Mouse (Mus musculus): ENCODE measurements around the gene Gabarap. TPM values are rescaled to one million over a fixed set of nuclear protein-coding genes. Genes with fewer than 3 reads are reported as not detected.
"Not testable (repeated sequence)": the region's sequence is repeated elsewhere in the genome, so short reads cannot be mapped to it uniquely, and the experiment has no call there.

The Gabarap gene
- polyA plus RNA-seq, 1 experiment from 2014 or later, result 455 TPM

DNA sequence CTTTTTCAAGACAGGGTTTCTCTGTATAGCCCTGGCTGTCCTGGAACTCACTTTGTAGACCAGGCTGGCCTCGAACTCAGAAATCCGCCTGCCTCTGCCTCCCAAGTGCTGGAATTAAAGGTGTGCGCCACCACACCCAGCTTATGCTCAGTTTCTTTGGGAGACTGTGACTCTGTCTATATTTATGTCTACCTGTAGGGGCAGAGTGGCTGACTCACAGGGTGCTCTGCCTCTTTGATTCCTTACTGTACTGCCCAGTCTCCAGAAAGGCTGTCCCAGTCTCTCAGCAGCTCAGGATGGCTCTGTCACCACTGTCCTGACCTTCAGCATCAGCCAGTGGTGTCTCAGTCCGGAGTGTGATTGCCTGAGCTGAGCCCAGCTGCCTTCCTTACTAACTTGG is 35.3 kb upstream of the Gabarap start:
- not testable (repeated sequence) for ATAC-seq (replicated peaks; ENCODE audit: insufficient number of reproducible peaks, insufficient read depth, low FRiP score, low read depth); H3K36me3 ChIP-seq; H3K4me2 ChIP-seq; H3K4me3 ChIP-seq; H3K9me3 ChIP-seq (replicated peaks); H3K27ac ChIP-seq; H3K4me1 ChIP-seq (replicated peaks); H3K9ac ChIP-seq; H3K27me3 ChIP-seq
- 79% methylated on average over 4 of the region's 4 CpGs for WGBS

- Histone ChIP-seq H3K9me3 (replicated peaks) (no peaks in the 10 kb centered on the region), H3K4me3 (no peak overlapping the region), H3K4me1 (replicated peaks) (peaks cover 6% of the 10 kb centered on the region; the same call in 1 of the 2 replicates), H3K27me3 (peaks cover 9% of the 10 kb centered on the region; the same call in 1 of the 2 replicates), H3K9ac (no peak overlapping the region), H3K4me2 (no peak overlapping the region), H3K27ac (no peak overlapping the region), H3K36me3 (no peaks in the 10 kb centered on the region)
- ATAC-seq (replicated peaks; ENCODE audit: insufficient number of reproducible peaks, insufficient read depth, low FRiP score, low read depth), result no peak
- WGBS, result 86% methylated on average over 1 of the region's 1 CpGs
Measured at GRCm38 (mm10) chr11:69956218-69956617, 34.7 kb upstream of the Gabarap start.

GRCm38 (mm10) chr11:69960616-69961015 is 30.3 kb upstream of the Gabarap start:
- no peak for ATAC-seq (replicated peaks; ENCODE audit: insufficient number of reproducible peaks, insufficient read depth, low FRiP score, low read depth)
- WGBS, result 35% methylated on average over 5 of the region's 5 CpGs

GRCm38 (mm10) chr11:69961841-69962240 is 29.1 kb upstream of the Gabarap start:
- H3K4me1 ChIP-seq (replicated peaks), result peaks cover 18% of the 10 kb centered on the region

More at GRCm38 (mm10) chr11:69960616-69961015, 30.3 kb upstream of the Gabarap start:
- Histone ChIP-seq H3K36me3 (no peaks in the 10 kb centered on the region), H3K27ac (no peak overlapping the region), H3K4me3 (no peak overlapping the region), H3K4me2 (no peak overlapping the region), H3K9me3 (replicated peaks) (no peaks in the 10 kb centered on the region), H3K27me3 (peaks cover 50% of the 10 kb centered on the region), H3K4me1 (replicated peaks) (peaks cover 7% of the 10 kb centered on the region), H3K9ac (no peak overlapping the region)

DNA sequence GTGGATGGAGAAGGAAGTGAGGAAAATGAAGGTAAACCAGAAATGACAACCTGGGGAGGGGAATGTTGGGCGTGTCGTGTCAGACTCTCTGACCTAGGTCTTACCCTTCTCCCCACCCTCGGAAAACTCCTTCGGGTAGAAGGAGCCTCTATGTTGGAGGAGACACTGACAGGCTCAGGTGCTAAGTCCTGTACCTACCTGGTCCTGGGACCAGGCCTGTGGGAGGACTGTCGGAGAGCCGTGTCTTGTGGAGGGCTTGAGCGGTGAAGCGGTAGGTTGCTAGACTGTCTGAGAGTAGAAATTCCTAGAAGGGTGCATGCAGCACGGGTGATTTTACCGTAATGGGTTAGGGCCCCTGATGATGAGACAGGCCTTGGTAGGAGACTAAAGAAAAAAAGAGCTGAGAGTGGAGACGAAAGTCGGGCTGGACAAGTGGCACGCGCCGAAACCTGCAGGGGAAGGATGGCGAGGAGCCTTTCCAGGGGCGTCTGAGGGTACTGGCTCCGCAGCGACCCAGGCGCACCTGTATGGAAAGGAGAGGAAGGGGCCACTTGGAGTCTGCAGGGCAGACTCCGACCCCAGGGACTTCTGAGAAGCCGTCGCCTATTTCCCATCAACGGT is 26.2 kb upstream of the Gabarap start, which contains the start of gene Cldn7:
Gene Cldn7, plus strand, starts transcription at position 130 of the 621 bp plus-strand sequence.
- Histone ChIP-seq H3K4me2 (peak within 1 kb of the TSS; percentile 84), H3K9ac (no peak within 1 kb of the TSS), H3K4me3 (peak within 1 kb of the TSS; percentile 51), H3K9me3 (replicated peaks) (no peaks in the 10 kb centered on the region), H3K27me3 (peaks cover 68% of the 10 kb centered on the region), H3K36me3 (peaks cover 17% of the 10 kb centered on the region), H3K27ac (no peak within 1 kb of the TSS), H3K4me1 (replicated peaks) (peaks cover 20% of the 10 kb centered on the region)
- 12% methylated on average over 24 of the region's 24 CpGs for WGBS
- ATAC-seq (replicated peaks; ENCODE audit: insufficient number of reproducible peaks, insufficient read depth, low FRiP score, low read depth), result 0 out of 2 replicates have a peak, but pooled peaks have one; percentile 6

More at GRCm38 (mm10) chr11:69961841-69962240, 29.1 kb upstream of the Gabarap start:
- no peaks in the 10 kb centered on the region for H3K36me3 ChIP-seq
- 38% methylated on average over 5 of the region's 5 CpGs for WGBS
- H3K9me3 ChIP-seq (replicated peaks), result no peaks in the 10 kb centered on the region
- H3K27me3 ChIP-seq, result peaks cover 62% of the 10 kb centered on the region
- H3K9ac ChIP-seq, result no peak overlapping the region
- no peak for ATAC-seq (replicated peaks; ENCODE audit: insufficient number of reproducible peaks, insufficient read depth, low FRiP score, low read depth)
- no peak overlapping the region for H3K4me3 ChIP-seq
- H3K4me2 ChIP-seq, result no peak overlapping the region
- no peak overlapping the region for H3K27ac ChIP-seq

DNA sequence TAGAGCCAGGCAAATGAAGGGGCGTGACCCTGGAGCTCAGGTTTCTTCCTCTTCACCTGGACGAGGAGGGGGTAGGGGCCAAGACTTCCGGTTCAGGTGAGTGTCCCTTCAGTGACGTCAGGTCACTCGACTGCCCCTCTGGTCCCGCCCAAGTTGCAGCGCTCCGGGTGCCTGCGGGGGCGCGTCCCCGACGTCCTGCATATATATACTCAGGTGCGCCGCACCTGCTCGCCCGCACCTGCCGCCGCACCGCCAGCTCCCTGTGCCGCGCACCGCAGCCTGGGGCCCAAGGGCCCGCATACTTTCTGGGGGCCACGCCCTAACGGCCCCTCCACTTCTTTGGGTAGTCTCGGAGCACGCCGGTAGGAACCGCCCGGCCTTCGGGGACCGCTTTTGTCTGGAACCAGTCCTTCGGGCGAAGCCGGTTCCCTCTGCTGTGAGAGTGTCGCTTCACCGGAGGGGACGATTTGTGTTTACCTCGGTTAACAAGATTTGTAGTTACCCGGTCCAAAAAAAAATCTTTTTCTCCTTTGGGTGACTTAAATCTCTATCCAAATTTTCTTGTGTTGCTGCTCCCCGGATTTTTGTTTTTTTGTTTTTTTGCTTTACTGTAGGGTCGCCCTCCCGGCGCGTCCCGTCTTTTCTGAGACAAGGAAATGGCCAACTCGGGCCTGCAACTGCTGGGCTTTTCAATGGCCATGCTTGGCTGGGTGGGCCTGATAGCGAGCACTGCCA is 25.5 kb upstream of the Gabarap start:
- Histone ChIP-seq H3K9ac (no peak overlapping the region), H3K4me2 (peak overlapping the region; percentile 84), H3K27ac (no peak overlapping the region), H3K36me3 (peaks cover 23% of the 10 kb centered on the region), H3K9me3 (replicated peaks) (no peaks in the 10 kb centered on the region), H3K4me3 (peak overlapping the region; percentile 51), H3K27me3 (peaks cover 68% of the 10 kb centered on the region), H3K4me1 (replicated peaks) (peaks cover 20% of the 10 kb centered on the region)
- 0 out of 2 replicates have a peak, but pooled peaks have one; percentile 12 for ATAC-seq (replicated peaks; ENCODE audit: insufficient number of reproducible peaks, insufficient read depth, low FRiP score, low read depth)
- WGBS, result 3% methylated on average over 49 of the region's 49 CpGs

- Histone ChIP-seq H3K4me3 (peak overlapping the region; percentile 51), H3K4me2 (peak overlapping the region; percentile 84), H3K36me3 (peaks cover 23% of the 10 kb centered on the region), H3K9me3 (replicated peaks) (no peaks in the 10 kb centered on the region), H3K4me1 (replicated peaks) (peaks cover 20% of the 10 kb centered on the region), H3K27ac (no peak overlapping the region), H3K9ac (peak overlapping the region; percentile 51), H3K27me3 (peaks cover 65% of the 10 kb centered on the region)
- ATAC-seq (replicated peaks; ENCODE audit: insufficient number of reproducible peaks, insufficient read depth, low FRiP score, low read depth), result peak; percentile 64
- WGBS, result 1% methylated on average over 53 of the region's 59 CpGs
Measured at GRCm38 (mm10) chr11:69966006-69966859, 24.7 kb upstream of the Gabarap start.

- WGBS, result 36% methylated on average over 17 of the region's 17 CpGs
- no peak for ATAC-seq (replicated peaks; ENCODE audit: insufficient number of reproducible peaks, insufficient read depth, low FRiP score, low read depth)
- no peak overlapping the region for H3K27ac ChIP-seq
- peaks cover 58% of the 10 kb centered on the region for H3K27me3 ChIP-seq
- peak overlapping the region; percentile 51 for H3K9ac ChIP-seq
- peak overlapping the region; percentile 84 for H3K4me2 ChIP-seq
- peak overlapping the region; percentile 51 for H3K4me3 ChIP-seq
- peaks cover 24% of the 10 kb centered on the region for H3K36me3 ChIP-seq
- H3K9me3 ChIP-seq (replicated peaks), result no peaks in the 10 kb centered on the region
- peaks cover 20% of the 10 kb centered on the region for H3K4me1 ChIP-seq (replicated peaks)
Measured at GRCm38 (mm10) chr11:69966860-69967517, 24.0 kb upstream of the Gabarap start.

DNA sequence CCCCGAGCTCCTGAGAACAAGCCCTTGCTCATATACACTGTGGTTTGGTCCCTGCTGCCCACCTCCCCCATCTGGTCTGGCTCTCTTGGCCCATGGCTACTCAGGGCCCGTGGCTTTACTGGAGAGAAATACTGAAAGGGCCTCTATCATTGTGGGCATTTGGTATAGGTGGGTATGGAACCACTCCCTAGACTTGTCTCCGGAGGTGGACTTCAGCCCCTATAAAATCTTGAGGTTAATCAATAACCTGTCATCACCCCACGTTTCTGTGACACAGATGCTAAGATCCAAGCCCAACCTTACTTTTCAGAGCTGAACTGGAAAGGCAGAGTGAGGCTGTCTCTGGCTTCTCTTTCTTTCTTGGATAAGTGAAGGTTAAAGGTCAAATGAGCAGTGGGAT is 22.1 kb upstream of the Gabarap start:
- Histone ChIP-seq H3K27ac (no peak overlapping the region), H3K4me3 (no peak overlapping the region), H3K27me3 (peaks cover 42% of the 10 kb centered on the region), H3K9me3 (replicated peaks) (no peaks in the 10 kb centered on the region), H3K4me2 (no peak overlapping the region), H3K4me1 (replicated peaks) (peaks cover 20% of the 10 kb centered on the region), H3K9ac (no peak overlapping the region), H3K36me3 (peaks cover 40% of the 10 kb centered on the region)
- WGBS, result 77% methylated on average over 4 of the region's 4 CpGs
- ATAC-seq (replicated peaks; ENCODE audit: insufficient number of reproducible peaks, insufficient read depth, low FRiP score, low read depth), result no peak

- WGBS, result 79% methylated on average over 6 of the region's 6 CpGs
- peaks cover 54% of the 10 kb centered on the region for H3K36me3 ChIP-seq
- no peak overlapping the region for H3K4me2 ChIP-seq
- no peak overlapping the region for H3K27ac ChIP-seq
- H3K4me3 ChIP-seq, result no peak overlapping the region
- ATAC-seq (replicated peaks; ENCODE audit: insufficient number of reproducible peaks, insufficient read depth, low FRiP score, low read depth), result no peak
- H3K9ac ChIP-seq, result no peak overlapping the region
- H3K9me3 ChIP-seq (replicated peaks), result no peaks in the 10 kb centered on the region
- peaks cover 28% of the 10 kb centered on the region for H3K27me3 ChIP-seq
- peaks cover 16% of the 10 kb centered on the region for H3K4me1 ChIP-seq (replicated peaks)
Measured at GRCm38 (mm10) chr11:69970222-69970621, 20.7 kb upstream of the Gabarap start.

Measured in heart, embryonic 15.5 days (tissue).